Mouse (Mus musculus) neural tube, embryonic 14.5 days (tissue): ENCODE measurements around the gene Dyrk1a. TPM values are rescaled to one million over a fixed set of nuclear protein-coding genes. Genes with fewer than 3 reads are reported as not detected.

ENCODE experiments used
- ATAC-seq: fragments of 200-750 bp; cut with Nextera tagmentation; 2 replicates; pipeline ENCODE4 v1.8.0; 2017; ENCODE audit warnings: low read depth, mild to moderate bottlenecking, moderate TSS enrichment, moderate library complexity
- H3K27ac ChIP-seq: fragments of 300-500 bp; sonication (generic); 2 replicates; pipeline ENCODE4 v1.5.1; 2014; ENCODE audit warnings: low read depth, mild to moderate bottlenecking, control low read depth, low read length, moderate library complexity, mixed read lengths
- H3K27me3 ChIP-seq: fragments of 300-500 bp; sonication (generic); 2 replicates; pipeline ENCODE4 v1.6.1; 2014; ENCODE audit warnings: low read length; ENCODE audit not compliant: control insufficient read depth, insufficient read depth
- H3K36me3 ChIP-seq: fragments of 300-500 bp; sonication (generic); 2 replicates; pipeline ENCODE4 v1.6.1; 2014; ENCODE audit warnings: low read length, mixed read lengths; ENCODE audit not compliant: control insufficient read depth, insufficient read depth
- H3K4me1 ChIP-seq: fragments of 300-500 bp; sonication (generic); 2 replicates; pipeline ENCODE4 v1.6.1; 2014; ENCODE audit warnings: low read length; ENCODE audit not compliant: control insufficient read depth, insufficient read depth
- H3K4me2 ChIP-seq: fragments of 300-500 bp; sonication (generic); 2 replicates; pipeline ENCODE4 v1.6.1; 2014; ENCODE audit warnings: mild to moderate bottlenecking, low read depth, low read length, control low read depth
- H3K4me3 ChIP-seq: fragments of 300-500 bp; sonication (generic); 2 replicates; pipeline ENCODE4 v1.5.1; 2014; ENCODE audit warnings: low read depth, low read length, control low read depth, mixed read lengths
- H3K9ac ChIP-seq: fragments of 300-500 bp; sonication (generic); replicated peaks from 2 replicates; pipeline ENCODE4 v1.6.1; 2014; ENCODE audit warnings: low read depth, mild to moderate bottlenecking, control low read depth, low read length, mixed read lengths
- H3K9me3 ChIP-seq: fragments of 300-500 bp; sonication (generic); 2 replicates; pipeline ENCODE4 v1.6.1; 2016; ENCODE audit warnings: low read length; ENCODE audit not compliant: control insufficient read depth
- WGBS: fragments of 180-500 bp; shearing (Covaris S2); extraction: QIAGEN DNeasy Blood & Tissue Kit; methylation state at CpG from one replicate; pipeline ENCODE4 v1.1.7; 2014; 5-methylcytosine and 5-hydroxymethylcytosine counted together
- polyA plus RNA-seq: library from polyadenylated mRNA; unstranded; fragments of >200 nt; fragmentation: Nextera tagmentation; extraction: Ambion mirVana; gene quantifications from 2 replicates; pipeline ENCODE4 v1.2.1, GENCODE M21; 2014

Dyrk1a gene
- polyA plus RNA-seq, 1 experiment from 2014 or later = 15.9 TPM

DNA sequence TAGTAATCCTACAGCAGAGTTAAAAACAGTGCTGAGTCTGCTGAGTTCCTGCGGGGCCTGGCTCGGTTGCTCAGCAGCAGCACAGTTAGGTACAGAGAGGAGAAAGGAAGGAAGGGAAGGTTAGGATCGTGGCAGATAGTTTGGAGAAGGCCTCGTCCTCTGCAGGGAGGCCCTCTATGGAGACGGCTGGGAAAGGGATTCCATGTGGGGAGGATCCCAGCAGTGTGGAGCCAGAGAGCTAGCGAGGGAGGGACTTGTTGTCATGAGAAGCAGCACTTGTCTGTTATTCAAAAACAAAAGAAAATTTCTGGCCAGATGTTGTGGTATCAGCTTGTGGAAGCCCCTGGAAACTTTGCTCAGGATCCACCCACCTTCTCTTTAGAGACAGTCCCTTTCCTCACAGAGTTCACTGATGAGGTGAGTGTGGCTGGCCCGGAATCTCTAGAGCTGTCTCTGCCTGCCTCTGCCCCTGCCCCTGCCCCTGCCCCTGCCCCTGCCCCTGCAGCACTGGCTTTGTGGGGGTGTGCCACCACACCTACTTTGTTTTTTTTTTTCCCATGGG is 11.1 kb downstream of the Dyrk1a start:
- Histone ChIP-seq H3K36me3 (no peaks in the 10 kb centered on the region), H3K4me2 (no peak overlapping the region), H3K27me3 (no peaks in the 10 kb centered on the region), H3K4me3 (no peak overlapping the region), H3K9me3 (no peaks in the 10 kb centered on the region), H3K9ac (no peak overlapping the region), H3K27ac (no peak overlapping the region), H3K4me1 (peaks cover 14% of the 10 kb centered on the region; the same call in 1 of the 2 replicates)
- 32% methylated on average over 7 of the region's 7 CpGs for WGBS
- 0 out of 2 replicates have a peak, but pooled peaks have one; percentile 41 for ATAC-seq

DNA sequence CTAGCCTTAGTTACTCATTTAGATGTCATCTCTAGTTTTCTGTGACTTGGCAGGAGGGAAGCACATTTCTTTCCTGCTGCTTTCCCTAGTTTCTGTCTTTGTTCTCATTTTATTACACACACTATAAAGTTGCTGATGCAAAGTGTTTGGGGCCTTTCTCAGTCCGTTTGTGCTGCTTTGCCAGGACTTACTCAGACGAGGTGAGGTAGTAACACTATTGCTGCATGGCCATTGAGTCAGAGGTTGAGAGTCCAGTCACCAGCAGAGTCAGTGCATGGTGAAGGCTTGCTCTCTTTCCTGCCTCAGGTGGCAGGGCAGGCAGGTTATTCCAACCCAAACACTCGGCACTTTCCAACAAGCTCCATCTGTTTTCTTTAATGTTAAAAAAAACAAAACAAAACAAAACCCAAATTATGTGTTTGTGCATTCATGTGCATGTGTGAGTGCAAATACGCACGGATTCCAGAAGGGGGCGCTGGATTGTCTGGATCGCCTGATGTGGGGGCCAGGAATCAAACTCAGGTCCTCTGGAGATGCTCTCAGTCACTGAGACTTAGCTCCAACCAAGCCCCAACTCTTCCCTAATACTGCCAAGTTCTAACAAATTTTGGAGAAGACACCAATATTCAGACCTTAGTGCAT is 16.7 kb downstream of the Dyrk1a start:
- peaks cover 41% of the 10 kb centered on the region for H3K4me1 ChIP-seq
- H3K9me3 ChIP-seq = no peaks in the 10 kb centered on the region
- no peaks in the 10 kb centered on the region for H3K27me3 ChIP-seq
- no peak overlapping the region for H3K9ac ChIP-seq
- ATAC-seq = no peak
- no peak overlapping the region for H3K4me3 ChIP-seq
- no peak overlapping the region for H3K4me2 ChIP-seq
- no peak overlapping the region for H3K27ac ChIP-seq
- no peaks in the 10 kb centered on the region for H3K36me3 ChIP-seq
- 51% methylated on average over 7 of the region's 7 CpGs for WGBS

DNA sequence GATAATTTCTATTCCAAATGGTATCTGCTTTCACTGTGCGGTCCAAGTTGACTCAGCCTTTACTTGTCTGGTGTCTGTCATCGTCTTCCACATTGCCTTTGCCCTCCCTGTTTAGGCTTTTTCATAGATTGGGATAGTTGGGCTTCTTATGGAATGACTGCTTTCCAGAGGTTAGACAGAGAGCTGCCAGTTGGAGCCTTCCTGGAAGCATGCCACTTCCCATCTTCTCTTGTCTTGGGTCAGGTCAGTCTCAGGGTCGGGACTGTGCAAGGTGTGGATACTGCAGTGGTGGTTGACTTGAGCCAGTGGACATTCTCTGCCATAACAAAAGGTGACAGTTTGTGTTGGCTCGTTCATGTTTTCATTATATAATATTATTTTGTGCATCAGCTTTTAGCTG is 17.7 kb downstream of the Dyrk1a start:
- 84% methylated on average over 4 of the region's 4 CpGs for WGBS
- Histone ChIP-seq H3K27ac (no peak overlapping the region), H3K4me3 (no peak overlapping the region), H3K4me1 (peaks cover 41% of the 10 kb centered on the region), H3K27me3 (no peaks in the 10 kb centered on the region), H3K4me2 (no peak overlapping the region), H3K36me3 (no peaks in the 10 kb centered on the region), H3K9me3 (no peaks in the 10 kb centered on the region), H3K9ac (no peak overlapping the region)
- no peak for ATAC-seq

- no peak for ATAC-seq
- no peak overlapping the region; the same call in 1 of the 2 replicates for H3K9ac ChIP-seq
- H3K27ac ChIP-seq = no peak overlapping the region
- H3K36me3 ChIP-seq = no peaks in the 10 kb centered on the region
- no peak overlapping the region for H3K4me3 ChIP-seq
- H3K27me3 ChIP-seq = no peaks in the 10 kb centered on the region
- no peaks in the 10 kb centered on the region for H3K9me3 ChIP-seq
- H3K4me2 ChIP-seq = no peak overlapping the region
- 66% methylated on average over 8 of the region's 8 CpGs for WGBS
- peaks cover 41% of the 10 kb centered on the region for H3K4me1 ChIP-seq
Observed at GRCm38 (mm10) chr16:94588171-94588570, 18.4 kb downstream of the Dyrk1a start.

DNA sequence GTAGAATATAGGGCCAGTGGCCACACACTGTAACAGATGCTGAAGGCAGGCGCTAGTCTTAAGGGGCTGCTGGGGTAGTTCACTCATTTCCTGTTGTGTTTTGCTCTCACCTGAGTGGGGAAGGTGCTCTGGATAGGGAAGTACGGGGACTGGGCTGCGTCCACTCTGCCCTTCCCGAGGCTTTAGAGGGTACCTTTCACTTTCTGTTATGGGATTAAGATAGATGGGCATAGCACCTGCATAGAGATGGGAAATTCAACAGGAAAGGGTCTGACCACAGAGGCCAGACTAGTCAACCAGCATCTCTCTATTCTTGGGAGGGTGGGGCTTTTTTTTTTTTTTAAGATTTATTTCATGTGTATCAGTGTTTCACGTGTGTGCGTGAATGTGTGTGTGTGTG is 19.2 kb downstream of the Dyrk1a start:
- no peaks in the 10 kb centered on the region for H3K27me3 ChIP-seq
- H3K4me3 ChIP-seq = no peak overlapping the region
- 90% methylated on average over 6 of the region's 6 CpGs for WGBS
- no peaks in the 10 kb centered on the region for H3K36me3 ChIP-seq
- peaks cover 35% of the 10 kb centered on the region for H3K4me1 ChIP-seq
- no peak overlapping the region for H3K27ac ChIP-seq
- no peak overlapping the region for H3K9ac ChIP-seq
- no peak overlapping the region for H3K4me2 ChIP-seq
- no peaks in the 10 kb centered on the region for H3K9me3 ChIP-seq
- no peak for ATAC-seq

- ATAC-seq = no peak
- Histone ChIP-seq H3K27me3 (no peaks in the 10 kb centered on the region), H3K9me3 (no peaks in the 10 kb centered on the region), H3K27ac (no peak overlapping the region), H3K4me1 (peaks cover 35% of the 10 kb centered on the region), H3K4me2 (no peak overlapping the region), H3K36me3 (no peaks in the 10 kb centered on the region), H3K9ac (no peak overlapping the region), H3K4me3 (no peak overlapping the region)
- whole genome bisulfite sequencing = 91% methylated on average over 1 of the region's 1 CpGs
Observed at GRCm38 (mm10) chr16:94589648-94590047, 19.8 kb downstream of the Dyrk1a start.

GRCm38 (mm10) chr16:94590214-94590613 is 20.4 kb downstream of the Dyrk1a start:
- H3K27ac ChIP-seq = no peak overlapping the region
- H3K9ac ChIP-seq = no peak overlapping the region
- no peak overlapping the region for H3K4me2 ChIP-seq
- no peaks in the 10 kb centered on the region for H3K27me3 ChIP-seq
- no peak overlapping the region for H3K4me3 ChIP-seq
- 88% methylated on average over 1 of the region's 1 CpGs for WGBS
- no peaks in the 10 kb centered on the region for H3K36me3 ChIP-seq
- H3K4me1 ChIP-seq = peaks cover 33% of the 10 kb centered on the region
- H3K9me3 ChIP-seq = no peaks in the 10 kb centered on the region
- no peak for ATAC-seq

- peaks cover 33% of the 10 kb centered on the region for H3K4me1 ChIP-seq
Observed at GRCm38 (mm10) chr16:94590977-94591376, 21.2 kb downstream of the Dyrk1a start.

DNA sequence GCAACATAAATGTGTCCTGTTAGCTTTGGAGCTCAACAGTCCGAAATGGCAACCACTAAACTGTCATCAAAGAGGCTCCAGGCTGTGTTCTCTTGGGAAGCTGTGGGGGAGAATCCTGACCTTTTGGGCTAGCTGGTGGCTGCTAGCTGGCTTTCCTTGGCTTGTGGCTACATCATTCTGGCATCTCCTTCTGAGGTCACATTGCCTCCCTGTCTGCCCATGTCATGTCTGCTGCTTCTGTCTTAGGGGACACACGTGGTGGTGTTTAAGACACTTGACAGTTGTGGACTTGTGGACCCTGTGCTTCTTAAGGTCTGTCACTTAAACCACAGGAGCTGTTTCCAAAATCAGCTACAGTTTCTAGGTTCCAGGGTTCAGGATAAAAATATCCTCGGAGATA is 21.7 kb downstream of the Dyrk1a start:
- no peaks in the 10 kb centered on the region for H3K27me3 ChIP-seq
- H3K4me2 ChIP-seq = no peak overlapping the region
- no peak for ATAC-seq
- WGBS = 78% methylated on average over 3 of the region's 3 CpGs
- no peaks in the 10 kb centered on the region for H3K36me3 ChIP-seq
- H3K4me1 ChIP-seq = peaks cover 33% of the 10 kb centered on the region
- H3K9me3 ChIP-seq = no peaks in the 10 kb centered on the region
- no peak overlapping the region for H3K9ac ChIP-seq
- H3K4me3 ChIP-seq = no peak overlapping the region
- no peak overlapping the region for H3K27ac ChIP-seq

More at GRCm38 (mm10) chr16:94590977-94591376, 21.2 kb downstream of the Dyrk1a start:
- Histone ChIP-seq H3K27ac (no peak overlapping the region), H3K9me3 (no peaks in the 10 kb centered on the region), H3K4me2 (no peak overlapping the region), H3K4me3 (no peak overlapping the region), H3K27me3 (no peaks in the 10 kb centered on the region), H3K36me3 (no peaks in the 10 kb centered on the region), H3K9ac (no peak overlapping the region)
- WGBS = 63% methylated on average over 8 of the region's 8 CpGs
- no peak for ATAC-seq
